Mouse (Mus musculus) neural tube, embryonic 10.5 days (tissue): ENCODE measurements around the gene Pafah1b1.

Experiments used
- DNase-seq: peaks from one replicate; pipeline ENCODE4 v3.0.0-alpha.2; 2017; ENCODE audit warnings: low spot score; ENCODE audit errors: extremely low spot score

Gene Pafah1b1

GRCm38 (mm10) chr11:74664279-74664678 is 60.2 kb downstream of the Pafah1b1 start:
- no peak for DNase-seq

- DNase-seq = no peak
Observed at GRCm38 (mm10) chr11:74662221-74662620, 62.2 kb downstream of the Pafah1b1 start.

- no peak for DNase-seq
Observed at GRCm38 (mm10) chr11:74661641-74662040, 62.8 kb downstream of the Pafah1b1 start.

- DNase-seq = no peak
Observed at GRCm38 (mm10) chr11:74660336-74660735, 64.1 kb downstream of the Pafah1b1 start.

GRCm38 (mm10) chr11:74655941-74656340 is 68.5 kb downstream of the Pafah1b1 start:
- DNase-seq = no peak

- no peak for DNase-seq
Observed at GRCm38 (mm10) chr11:74653385-74653784, 71.1 kb downstream of the Pafah1b1 start.

- no peak for DNase-seq
Observed at GRCm38 (mm10) chr11:74652791-74653191, 71.7 kb downstream of the Pafah1b1 start.

- DNase-seq = no peak
Observed at GRCm38 (mm10) chr11:74650576-74651100, 73.8 kb downstream of the Pafah1b1 start.

GRCm38 (mm10) chr11:74649647-74650551 is 74.6 kb downstream of the Pafah1b1 start:
- DNase-seq = peak; percentile 41

GRCm38 (mm10) chr11:74649095-74649646 is 75.3 kb downstream of the Pafah1b1 start, which contains the start of gene Cluh:
Gene Cluh, plus strand, starts transcription at chr11:74649495.
- DNase-seq = peak; percentile 95

- DNase-seq = no peak
Observed at GRCm38 (mm10) chr11:74648676-74649075, 75.8 kb downstream of the Pafah1b1 start.

- no peak for DNase-seq
Observed at GRCm38 (mm10) chr11:74647966-74648365, 76.5 kb downstream of the Pafah1b1 start.

GRCm38 (mm10) chr11:74639628-74640027 is 84.8 kb downstream of the Pafah1b1 start:
- no peak for DNase-seq

GRCm38 (mm10) chr11:74638791-74639411 is 85.6 kb downstream of the Pafah1b1 start:
- no peak for DNase-seq

GRCm38 (mm10) chr11:74637971-74638790 is 86.3 kb downstream of the Pafah1b1 start:
- DNase-seq = peak; percentile 81

GRCm38 (mm10) chr11:74637486-74637885 is 87.0 kb downstream of the Pafah1b1 start:
- DNase-seq = peak; percentile 32

- peak; percentile 66 for DNase-seq
Observed at GRCm38 (mm10) chr11:74634490-74635275, 89.8 kb downstream of the Pafah1b1 start.

- DNase-seq = no peak
Observed at GRCm38 (mm10) chr11:74631880-74632789, 92.3 kb downstream of the Pafah1b1 start.

GRCm38 (mm10) chr11:74627481-74627880 is 97.0 kb downstream of the Pafah1b1 start:
- no peak for DNase-seq
